Mouse (Mus musculus) ZHBTc4 (cell line): ENCODE data around the gene Nav2.

ENCODE experiments used
- DNase-seq: peaks from one replicate; pipeline ENCODE4 v3.0.0-alpha.2; 2011; ENCODE audit warnings: low read depth, low spot score

The Nav2 gene

GRCm38 (mm10) chr7:49604244-49604643, 695.7 kb downstream of the Nav2 start:
- no peak for DNase-seq

GRCm38 (mm10) chr7:49604965-49605795, 696.7 kb downstream of the Nav2 start:
- peak; percentile 42 for DNase-seq

- DNase-seq, result peak; percentile 76
These were observed 707.8 kb downstream of the Nav2 start for GRCm38 (mm10) chr7:49616258-49616735.

GRCm38 (mm10) chr7:49617087-49617486, 708.6 kb downstream of the Nav2 start:
- DNase-seq, result no peak

GRCm38 (mm10) chr7:49620160-49620559, 711.6 kb downstream of the Nav2 start:
- peak; percentile 43 for DNase-seq

GRCm38 (mm10) chr7:49631885-49632284, 723.4 kb downstream of the Nav2 start:
- no peak for DNase-seq

- DNase-seq, result no peak
These were observed 723.9 kb downstream of the Nav2 start for GRCm38 (mm10) chr7:49632391-49632790.

- peak; percentile 65 for DNase-seq
These were observed 725.0 kb downstream of the Nav2 start for GRCm38 (mm10) chr7:49633375-49633956.

- peak; percentile 23 for DNase-seq
These were observed 726.0 kb downstream of the Nav2 start for GRCm38 (mm10) chr7:49634291-49635073.

- DNase-seq, result peak; percentile 53
These were observed 726.6 kb downstream of the Nav2 start for GRCm38 (mm10) chr7:49635074-49635621.

- peak; percentile 56 for DNase-seq
These were observed 727.5 kb downstream of the Nav2 start for GRCm38 (mm10) chr7:49635971-49636370.

- DNase-seq, result peak; percentile 40
These were observed 728.1 kb downstream of the Nav2 start, which contains the start of gene Dbx1 for GRCm38 (mm10) chr7:49636491-49637115. Dbx1 (minus strand) TSS chr7:49636849.

- no peak for DNase-seq
These were observed 728.8 kb downstream of the Nav2 start for GRCm38 (mm10) chr7:49637281-49637680.

GRCm38 (mm10) chr7:49637851-49638663, 729.5 kb downstream of the Nav2 start:
- no peak for DNase-seq

- no peak for DNase-seq
These were observed 730.6 kb downstream of the Nav2 start for GRCm38 (mm10) chr7:49638941-49639776.

- DNase-seq, result peak; percentile 29
These were observed 731.6 kb downstream of the Nav2 start for GRCm38 (mm10) chr7:49639864-49640708.

- no peak for DNase-seq
These were observed 732.3 kb downstream of the Nav2 start for GRCm38 (mm10) chr7:49640709-49641305.
